Mouse (Mus musculus): ENCODE results near the gene Ttc23.

The Ttc23 gene

GRCm38 (mm10) chr7:67741706-67742105 is 94.5 kb downstream of the Ttc23 start:
- DNase-seq (ENCODE audit: low read depth): no peak

- no peak for DNase-seq (ENCODE audit: low read depth)
Observed at GRCm38 (mm10) chr7:67747731-67748305, 100.6 kb downstream of the Ttc23 start.

GRCm38 (mm10) chr7:67749441-67750239 is 102.4 kb downstream of the Ttc23 start:
- no peak for DNase-seq (ENCODE audit: low read depth)

- DNase-seq (ENCODE audit: low read depth): no peak
Observed at GRCm38 (mm10) chr7:67754606-67755005, 107.4 kb downstream of the Ttc23 start.

- no peak for DNase-seq (ENCODE audit: low read depth)
Observed at GRCm38 (mm10) chr7:67755366-67755765, 108.2 kb downstream of the Ttc23 start.

GRCm38 (mm10) chr7:67756636-67757035 is 109.4 kb downstream of the Ttc23 start:
- no peak for DNase-seq (ENCODE audit: low read depth)

GRCm38 (mm10) chr7:67758506-67758857 is 111.3 kb downstream of the Ttc23 start:
- no peak for DNase-seq (ENCODE audit: low read depth)

- peak; percentile 32 for DNase-seq (ENCODE audit: low read depth)
Observed at GRCm38 (mm10) chr7:67758858-67759628, 111.8 kb downstream of the Ttc23 start.

GRCm38 (mm10) chr7:67759629-67759995 is 112.4 kb downstream of the Ttc23 start, which contains the start of gene Synm:
TSS of gene Synm (minus strand) at chr7:67759742.
- peak; percentile 70 for DNase-seq (ENCODE audit: low read depth)

GRCm38 (mm10) chr7:67763625-67764024 is 116.4 kb downstream of the Ttc23 start:
- DNase-seq (ENCODE audit: low read depth): no peak

- no peak for DNase-seq (ENCODE audit: low read depth)
Observed at GRCm38 (mm10) chr7:67768125-67768524, 120.9 kb downstream of the Ttc23 start.

GRCm38 (mm10) chr7:67769487-67769886 is 122.3 kb downstream of the Ttc23 start:
- DNase-seq (ENCODE audit: low read depth): no peak

GRCm38 (mm10) chr7:67772231-67772630 is 125.0 kb downstream of the Ttc23 start:
- DNase-seq (ENCODE audit: low read depth): no peak

GRCm38 (mm10) chr7:67775623-67776022 is 128.4 kb downstream of the Ttc23 start:
- no peak for DNase-seq (ENCODE audit: low read depth)

- DNase-seq (ENCODE audit: low read depth): no peak
Observed at GRCm38 (mm10) chr7:67776636-67777305, 129.6 kb downstream of the Ttc23 start.

- DNase-seq (ENCODE audit: low read depth): no peak
Observed at GRCm38 (mm10) chr7:67787861-67788260, 140.7 kb downstream of the Ttc23 start.

GRCm38 (mm10) chr7:67788713-67789112 is 141.5 kb downstream of the Ttc23 start:
- DNase-seq (ENCODE audit: low read depth): peak; percentile 47

GRCm38 (mm10) chr7:67791256-67791655 is 144.0 kb downstream of the Ttc23 start:
- no peak for DNase-seq (ENCODE audit: low read depth)

- DNase-seq (ENCODE audit: low read depth): no peak
Observed at GRCm38 (mm10) chr7:67793449-67793848, 146.2 kb downstream of the Ttc23 start.

GRCm38 (mm10) chr7:67797065-67797464 is 149.9 kb downstream of the Ttc23 start:
- DNase-seq (ENCODE audit: low read depth): no peak

GRCm38 (mm10) chr7:67798476-67798875 is 151.3 kb downstream of the Ttc23 start:
- no peak for DNase-seq (ENCODE audit: low read depth)

- no peak for DNase-seq (ENCODE audit: low read depth)
Observed at GRCm38 (mm10) chr7:67800547-67800946, 153.3 kb downstream of the Ttc23 start.
